In genomic region chr4:124803406-124803805, GRCm38 (mm10) we compare ENCODE assay signal across 9 mouse cellular contexts. TPM values are rescaled to one million over a fixed set of nuclear protein-coding genes. Genes with fewer than 3 reads are reported as not detected.
DNase-seq lines count a peak whose midpoint lies in the region; ATAC-seq and TF ChIP-seq lines count a peak whose summit lies in the region.
"Had no signal": no experiment of that assay in that cellular context is flagged by ENCODE, and none has a peak within 500 bp of the region (broad histone marks: within the 10 kb centered on the region; RNA-seq: fewer than 3 reads in every experiment).

No protein-coding gene starts in this region.

- peaks cover 50% of the 10 kb centered on the region for H3K36me3 ChIP-seq in heart, embryonic 14.5 days (ENCODE audit: control insufficient read depth, insufficient read depth, low read length)
- peaks cover 79% of the 10 kb centered on the region for H3K36me3 ChIP-seq in G1E (replicated peaks)
- H3K36me3 ChIP-seq in hindbrain, embryonic 13.5 days: peaks cover 61% of the 10 kb centered on the region
- H3K36me3 ChIP-seq in midbrain, embryonic 12.5 days: peaks cover 49% of the 10 kb centered on the region

- peak overlapping the region in 1 of 2 experiments; percentile 89; a peak in 3 of 4 replicates for H3K4me3 ChIP-seq in heart, embryonic 14.5 days (ENCODE audit: control insufficient read depth in 1 of 2, insufficient read depth in 1 of 2, low read depth in 1 of 2, low read length in 2 of 2)
- H3K4me3 ChIP-seq in G1E (ENCODE audit: low read depth, low read length): peak overlapping the region; percentile 96
- H3K4me3 ChIP-seq in hindbrain, embryonic 13.5 days: peak overlapping the region; percentile 86
- peak overlapping the region; percentile 71 for H3K4me3 ChIP-seq in midbrain, embryonic 12.5 days

- TF ChIP-seq CTCF in G1E (IDR thresholded peaks at IDR 0.05; ENCODE audit: low read depth, low read length): no peak

- H3K27ac ChIP-seq in heart, embryonic 14.5 days (replicated peaks in 1 of 2; ENCODE audit: control insufficient read depth in 1 of 2, insufficient read depth in 1 of 2, low read depth in 2 of 2, low read length in 2 of 2): no peak overlapping the region
- H3K27ac ChIP-seq in hindbrain, embryonic 13.5 days: no peak overlapping the region
- no peak overlapping the region for H3K27ac ChIP-seq in midbrain, embryonic 12.5 days (replicated peaks)

- 69% methylated on average over 6 of the region's 6 CpGs for WGBS in heart, embryonic 14.5 days
- 85% methylated on average over 6 of the region's 6 CpGs for WGBS in hindbrain, embryonic 13.5 days
- 81% methylated on average over 6 of the region's 6 CpGs for WGBS in midbrain, embryonic 12.5 days

- H3K4me1 ChIP-seq in heart, embryonic 14.5 days (ENCODE audit: control insufficient read depth in 2 of 2, insufficient read depth in 2 of 2, low read length in 2 of 2): peaks cover 0 to 16% of the 10 kb centered on the region in 2 experiments
- peaks cover 66% of the 10 kb centered on the region for H3K4me1 ChIP-seq in G1E (ENCODE audit: insufficient read depth, low read depth, low read length)
- H3K4me1 ChIP-seq in hindbrain, embryonic 13.5 days (replicated peaks): peaks cover 28% of the 10 kb centered on the region
- H3K4me1 ChIP-seq in midbrain, embryonic 12.5 days: peaks cover 13% of the 10 kb centered on the region

- H3K9ac ChIP-seq in heart, embryonic 14.5 days (ENCODE audit: low read length): peak overlapping the region; percentile 89
- peak overlapping the region; percentile 88 for H3K9ac ChIP-seq in hindbrain, embryonic 13.5 days
- peak overlapping the region; percentile 80 for H3K9ac ChIP-seq in midbrain, embryonic 12.5 days (replicated peaks)

- no peak for ATAC-seq in heart, embryonic 14.5 days (ENCODE audit: insufficient number of reproducible peaks, insufficient read depth, low FRiP score, low read depth)
- ATAC-seq in G1E (ENCODE audit: extremely low read depth, insufficient number of reproducible peaks, low FRiP score, poor library complexity, severe bottlenecking): no peak
- no peak for ATAC-seq in hindbrain, embryonic 13.5 days (ENCODE audit: low FRiP score)
- ATAC-seq in midbrain, embryonic 12.5 days (ENCODE audit: low FRiP score, low read depth): no peak

- no peaks in the 10 kb centered on the region for H3K9me3 ChIP-seq in heart, embryonic 14.5 days (ENCODE audit: control insufficient read depth, low read length)
- no peaks in the 10 kb centered on the region for H3K9me3 ChIP-seq in G1E (replicated peaks)
- H3K9me3 ChIP-seq in hindbrain, embryonic 13.5 days: no peaks in the 10 kb centered on the region
- no peaks in the 10 kb centered on the region for H3K9me3 ChIP-seq in midbrain, embryonic 12.5 days

- no peak for DNase-seq in heart, adult 11 months
- DNase-seq in G1E (ENCODE audit: low spot score): no peak
- DNase-seq in ovary, postnatal 14 days (ENCODE audit: low spot score): no peak
- DNase-seq in left cerebral cortex, postnatal 25 days (ENCODE audit: low spot score in 2 of 2): no peak
- DNase-seq in cerebellum, postnatal 14 days: no peak
- DNase-seq: thymus, adult 18-20 months had no signal

- intact Hi-C loops in left cerebral cortex, postnatal 25 days (cut with DNase I): no loop called here

- H3K4me2 ChIP-seq in heart, embryonic 14.5 days (ENCODE audit: low read length): peak overlapping the region; percentile 93
- H3K4me2 ChIP-seq in hindbrain, embryonic 13.5 days: peak overlapping the region; percentile 90
- peak overlapping the region; percentile 87 for H3K4me2 ChIP-seq in midbrain, embryonic 12.5 days (replicated peaks)

- H3K27me3 ChIP-seq in heart, embryonic 14.5 days (ENCODE audit: control insufficient read depth, insufficient read depth, low read length): no peaks in the 10 kb centered on the region
- no peaks in the 10 kb centered on the region for H3K27me3 ChIP-seq in G1E (ENCODE audit: insufficient read depth, low read length)
- H3K27me3 ChIP-seq in hindbrain, embryonic 13.5 days: no peaks in the 10 kb centered on the region
- H3K27me3 ChIP-seq in midbrain, embryonic 12.5 days: no peaks in the 10 kb centered on the region

RNA-seq across cellular contexts. Expression of gene Mtf1, which starts 1.5 kb away (rescaled TPM):
- 11.4 and 14.0 TPM in 2 replicates for polyA plus RNA-seq in heart, embryonic 14.5 days (2014; fragmentation: Nextera tagmentation; extraction: Ambion mirVana)
- total RNA-seq in G1E (2014; fragmentation: Nextera tagmentation) (21.5 and 31.5 TPM in 2 replicates), G1E (2017) (20.7 and 22.5 TPM in 2 replicates)
- 7.6 and 9.7 TPM in 2 replicates for polyA plus RNA-seq in G1E (2012)
- 13.5 and 14.8 TPM in 2 replicates for polyA plus RNA-seq in hindbrain, embryonic 13.5 days (2015; fragmentation: Nextera tagmentation; extraction: Ambion mirVana)
- 15.1 and 18.0 TPM in 2 replicates for polyA plus RNA-seq in midbrain, embryonic 12.5 days (2016; fragmentation: Nextera tagmentation; extraction: Ambion mirVana)
- total RNA-seq in left cerebral cortex, postnatal 25 days (2021): 10 to 100 TPM; 25.2 to 29.7 TPM

RNA-seq across cellular contexts. Expression of gene Yrdc, which starts 47.1 kb away (rescaled TPM):
- polyA plus RNA-seq in heart, embryonic 14.5 days (2014; fragmentation: Nextera tagmentation; extraction: Ambion mirVana): 23.1 and 28.1 TPM in 2 replicates
- 27.1 and 47.2 TPM in 2 replicates for total RNA-seq in G1E (2014; fragmentation: Nextera tagmentation)
- 29.2 and 33.5 TPM in 2 replicates for total RNA-seq in G1E (2017)
- polyA plus RNA-seq in G1E (2012): 14.1 and 17.8 TPM in 2 replicates
- 40.5 and 41.1 TPM in 2 replicates for polyA plus RNA-seq in hindbrain, embryonic 13.5 days (2015; fragmentation: Nextera tagmentation; extraction: Ambion mirVana)
- 48.4 and 49.3 TPM in 2 replicates for polyA plus RNA-seq in midbrain, embryonic 12.5 days (2016; fragmentation: Nextera tagmentation; extraction: Ambion mirVana)
- total RNA-seq in left cerebral cortex, postnatal 25 days (2021): 10 to 100 TPM; 30.6 to 34.9 TPM

RNA-seq across cellular contexts. Expression of gene 1110065P20Rik, which starts 47.6 kb away (rescaled TPM):
- polyA plus RNA-seq in heart, embryonic 14.5 days (2014; fragmentation: Nextera tagmentation; extraction: Ambion mirVana): 48.8 and 56.9 TPM in 2 replicates
- total RNA-seq in G1E (2014; fragmentation: Nextera tagmentation) (8.4 and 13.8 TPM in 2 replicates), G1E (2017) (12.7 and 18.4 TPM in 2 replicates)
- 25.6 and 32.1 TPM in 2 replicates for polyA plus RNA-seq in G1E (2012)
- 77.8 and 84.4 TPM in 2 replicates for polyA plus RNA-seq in hindbrain, embryonic 13.5 days (2015; fragmentation: Nextera tagmentation; extraction: Ambion mirVana)
- 69.1 and 72.4 TPM in 2 replicates for polyA plus RNA-seq in midbrain, embryonic 12.5 days (2016; fragmentation: Nextera tagmentation; extraction: Ambion mirVana)
- 10 to 100 TPM; 73.5 to 74.0 TPM for total RNA-seq in left cerebral cortex, postnatal 25 days (2021)

RNA-seq across cellular contexts. Expression of gene Maneal, which starts 58.6 kb away (rescaled TPM):
- 0.14 and 0.16 TPM in 2 replicates for polyA plus RNA-seq in heart, embryonic 14.5 days (2014; fragmentation: Nextera tagmentation; extraction: Ambion mirVana)
- total RNA-seq in G1E (2014; fragmentation: Nextera tagmentation) (not detected in 2 replicates), G1E (2017) (0.06 and 0.33 TPM in 2 replicates)
- not detected in 2 replicates for polyA plus RNA-seq in G1E (2012)
- 8.1 and 8.8 TPM in 2 replicates for polyA plus RNA-seq in hindbrain, embryonic 13.5 days (2015; fragmentation: Nextera tagmentation; extraction: Ambion mirVana)
- 7.1 and 7.9 TPM in 2 replicates for polyA plus RNA-seq in midbrain, embryonic 12.5 days (2016; fragmentation: Nextera tagmentation; extraction: Ambion mirVana)
- 10 to 100 TPM; 49.2 to 51.7 TPM for total RNA-seq in left cerebral cortex, postnatal 25 days (2021)
